Mouse (Mus musculus): ENCODE data around the gene Pnisr.

DNA sequence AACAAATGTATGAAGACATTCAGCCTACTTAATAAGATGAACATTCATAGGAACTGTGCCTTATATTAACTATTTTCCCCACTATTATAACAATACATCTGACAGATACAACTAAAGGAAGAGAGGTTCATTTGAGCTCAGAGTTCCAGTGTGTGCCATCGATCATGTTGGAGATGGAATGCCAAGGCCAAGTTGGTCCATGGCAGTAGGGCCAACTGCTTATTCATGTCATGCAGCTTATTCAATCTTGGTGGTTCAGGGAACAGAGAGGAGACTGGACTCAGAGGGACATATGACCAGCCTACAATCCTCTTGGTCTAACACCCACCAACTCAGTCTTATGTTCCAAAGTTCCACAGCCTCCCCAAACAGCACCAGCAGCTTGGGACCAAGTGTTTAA, 46.4 kb upstream of the Pnisr start:
- TF ChIP-seq EP300 (IDR thresholded peaks at IDR 0.05; ENCODE audit: low read depth) (no peak), CTCF (IDR thresholded peaks at IDR 0.05; ENCODE audit: low read depth) (no peak)

All from liver, embryonic 14.5 days (tissue).